Mouse (Mus musculus) kidney, postnatal 0 days (tissue): ENCODE results near the gene Ppm1g. TPM values are rescaled to one million over a fixed set of nuclear protein-coding genes. Genes with fewer than 3 reads are reported as not detected.

Source experiments
- ATAC-seq: fragments of 200-750 bp; cut with Nextera tagmentation; replicated peaks from 2 replicates; pipeline ENCODE4 v1.8.0; 2017; ENCODE audit warnings: low read depth, moderate number of reproducible peaks, moderate TSS enrichment, moderate library complexity; ENCODE audit not compliant: low FRiP score
- DNase-seq: peaks from one replicate; pipeline ENCODE4 v3.0.0-alpha.2; 2016; ENCODE audit warnings: low spot score
- H3K27ac ChIP-seq: fragments of 300-500 bp; sonication (generic); 2 replicates; pipeline ENCODE4 v1.5.1; 2014; ENCODE audit warnings: mild to moderate bottlenecking
- H3K27me3 ChIP-seq: fragments of 300-500 bp; sonication (generic); 2 replicates; pipeline ENCODE4 v1.6.1; 2014; ENCODE audit warnings: low read length, mixed read lengths; ENCODE audit not compliant: insufficient read depth
- H3K36me3 ChIP-seq: fragments of 300-500 bp; sonication (generic); 2 replicates; pipeline ENCODE4 v1.6.1; 2014; ENCODE audit warnings: low read length, mixed read lengths; ENCODE audit not compliant: insufficient read depth
- H3K4me1 ChIP-seq: fragments of 300-500 bp; sonication (generic); replicated peaks from 2 replicates; pipeline ENCODE4 v1.6.1; 2014; ENCODE audit warnings: antibody characterized with exemption, low read length, mixed read lengths; ENCODE audit not compliant: insufficient read depth
- H3K4me2 ChIP-seq: fragments of 300-500 bp; sonication (generic); 2 replicates; pipeline ENCODE4 v1.6.1; 2014; ENCODE audit warnings: mild to moderate bottlenecking, low read length, moderate library complexity, mixed read lengths
- H3K4me3 ChIP-seq: fragments of 300-500 bp; sonication (generic); replicated peaks from 2 replicates; pipeline ENCODE4 v1.5.1; 2014; ENCODE audit warnings: low read depth, low read length
- H3K9ac ChIP-seq: fragments of 300-500 bp; sonication (generic); 2 replicates; pipeline ENCODE4 v1.6.1; 2014; ENCODE audit warnings: low read depth, low read length
- H3K9me3 ChIP-seq: fragments of 300-500 bp; sonication (generic); replicated peaks from 2 replicates; pipeline ENCODE4 v1.6.1; 2016; ENCODE audit warnings: low read length, inconsistent platforms, mixed read lengths
- CTCF ChIP-seq: IDR thresholded peaks from 2 replicates; pipeline ENCODE4 v1.5.1; 2016; ENCODE audit warnings: antibody characterized with exemption, low read depth, mild to moderate bottlenecking, moderate library complexity
- WGBS: fragments of 180-500 bp; shearing (Covaris S2); extraction: QIAGEN DNeasy Blood & Tissue Kit; methylation state at CpG from one replicate; pipeline ENCODE4 v1.1.7; 2014; 5-methylcytosine and 5-hydroxymethylcytosine counted together
- polyA plus RNA-seq: library from polyadenylated mRNA; unstranded; fragments of >200 nt; fragmentation: Nextera tagmentation; extraction: Ambion mirVana; gene quantifications from 2 replicates; pipeline ENCODE4 v1.2.1, GENCODE M21; 2015

Ppm1g gene
- polyA plus RNA-seq, 1 experiment from 2014 or later, result 85.4 TPM

- DNase-seq (no peak), ATAC-seq (no peak)
- no peak for TF ChIP-seq CTCF
Observed at GRCm38 (mm10) chr5:31190201-31190600, 30.3 kb downstream of the Ppm1g start.

DNA sequence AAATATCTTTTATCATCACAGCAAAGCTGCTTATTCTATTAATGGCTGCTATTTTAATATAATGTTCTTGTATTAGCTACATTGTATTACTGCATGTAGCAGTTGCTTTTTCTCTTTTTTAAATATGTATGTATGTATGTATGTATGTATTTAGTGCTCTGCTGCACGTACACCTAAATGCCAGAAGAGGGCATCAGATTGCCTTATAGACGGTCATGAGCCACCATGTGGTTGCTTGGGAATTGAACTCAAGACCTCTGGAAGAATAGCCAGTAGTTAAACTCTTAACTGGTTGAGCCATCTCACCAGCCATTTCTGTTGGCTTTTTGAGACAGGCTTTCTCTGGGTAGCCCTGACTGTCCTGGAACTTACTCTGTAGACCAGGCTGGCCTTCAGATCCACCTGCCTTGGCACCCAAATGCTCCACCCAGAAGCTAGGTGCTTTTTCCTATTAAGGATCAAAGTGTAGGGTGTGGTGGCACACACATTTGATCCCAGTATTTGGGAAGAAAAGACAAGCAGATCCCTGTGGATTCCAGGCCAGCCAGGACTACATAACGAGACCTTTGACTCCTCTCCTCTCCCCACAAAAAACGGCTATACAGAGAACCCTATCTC is 32.2 kb downstream of the Ppm1g start:
- no peaks in the 10 kb centered on the region for H3K27me3 ChIP-seq
- ATAC-seq (no peak), DNase-seq (peak; percentile 24)
- H3K4me1 ChIP-seq, result peaks cover 7% of the 10 kb centered on the region; the same call in 1 of the 2 replicates
- no peak overlapping the region for H3K4me2 ChIP-seq
- H3K9me3 ChIP-seq, result no peaks in the 10 kb centered on the region
- H3K9ac ChIP-seq, result no peak overlapping the region
- TF ChIP-seq CTCF, result peak; percentile 59
- no peak overlapping the region for H3K27ac ChIP-seq
- peaks cover 36% of the 10 kb centered on the region for H3K36me3 ChIP-seq
- H3K4me3 ChIP-seq, result no peak overlapping the region
- 71% methylated on average over 4 of the region's 4 CpGs for WGBS

More at GRCm38 (mm10) chr5:31190201-31190600, 30.3 kb downstream of the Ppm1g start:
- Histone ChIP-seq H3K4me3 (no peak overlapping the region), H3K9ac (no peak overlapping the region), H3K27me3 (no peaks in the 10 kb centered on the region), H3K4me1 (peaks cover 11% of the 10 kb centered on the region; the same call in 1 of the 2 replicates), H3K4me2 (no peak overlapping the region), H3K9me3 (no peaks in the 10 kb centered on the region), H3K27ac (no peak overlapping the region), H3K36me3 (peaks cover 36% of the 10 kb centered on the region)
- WGBS, result 92% methylated on average over 9 of the region's 9 CpGs

- Histone ChIP-seq H3K4me3 (no peak overlapping the region), H3K36me3 (peaks cover 16% of the 10 kb centered on the region), H3K9ac (no peak overlapping the region), H3K9me3 (no peaks in the 10 kb centered on the region), H3K27me3 (no peaks in the 10 kb centered on the region), H3K27ac (no peak overlapping the region), H3K4me2 (no peak overlapping the region), H3K4me1 (no peaks in the 10 kb centered on the region)
- no peak for ATAC-seq
- TF ChIP-seq CTCF, result no peak
- DNase-seq, result no peak
- WGBS, result 59% methylated on average over 4 of the region's 4 CpGs
Observed at GRCm38 (mm10) chr5:31183678-31184077, 36.8 kb downstream of the Ppm1g start.

- ATAC-seq (no peak), DNase-seq (no peak)
- Histone ChIP-seq H3K36me3 (no peaks in the 10 kb centered on the region), H3K9ac (no peak overlapping the region), H3K27me3 (no peaks in the 10 kb centered on the region), H3K27ac (no peak overlapping the region), H3K4me3 (no peak overlapping the region), H3K9me3 (no peaks in the 10 kb centered on the region), H3K4me2 (no peak overlapping the region), H3K4me1 (no peaks in the 10 kb centered on the region)
- 93% methylated on average over 9 of the region's 9 CpGs for WGBS
- TF ChIP-seq CTCF, result no peak
Observed at GRCm38 (mm10) chr5:31181183-31181770, 39.2 kb downstream of the Ppm1g start.

GRCm38 (mm10) chr5:31179766-31180630 is 40.5 kb downstream of the Ppm1g start, which contains the start of the genes Gm29609 and Gtf3c2:
Gm29609 (minus strand) TSS chr5:31179911.
Gtf3c2 (minus strand) TSS chr5:31180144.
- Histone ChIP-seq H3K27ac (peak within 1 kb of the TSS; percentile 98), H3K4me2 (peak within 1 kb of the TSS; percentile 85), H3K36me3 (no peaks in the 10 kb centered on the region), H3K4me3 (peak within 1 kb of the TSS; percentile 91), H3K27me3 (no peaks in the 10 kb centered on the region), H3K9me3 (no peaks in the 10 kb centered on the region), H3K4me1 (no peaks in the 10 kb centered on the region), H3K9ac (peak within 1 kb of the TSS; percentile 83)
- WGBS, result under 1% methylated on average over 59 of the region's 59 CpGs
- DNase-seq (peak; percentile 98), ATAC-seq (peak; percentile 96)
- TF ChIP-seq CTCF, result peak; percentile 33

- peak overlapping the region; percentile 91 for H3K4me3 ChIP-seq
- DNase-seq, result no peak
- no peaks in the 10 kb centered on the region for H3K27me3 ChIP-seq
- ATAC-seq, result peak; percentile 27
- peak overlapping the region; percentile 85 for H3K4me2 ChIP-seq
- H3K27ac ChIP-seq, result peak overlapping the region; percentile 98
- no peaks in the 10 kb centered on the region for H3K4me1 ChIP-seq
- H3K9me3 ChIP-seq, result no peaks in the 10 kb centered on the region
- H3K36me3 ChIP-seq, result peaks cover 2% of the 10 kb centered on the region; the same call in 1 of the 2 replicates
- no peak for TF ChIP-seq CTCF
- H3K9ac ChIP-seq, result peak overlapping the region; percentile 83
- WGBS, result under 1% methylated on average over 25 of the region's 25 CpGs
Observed at GRCm38 (mm10) chr5:31179301-31179765, 41.2 kb downstream of the Ppm1g start.
